Mouse (Mus musculus) MEL (cell line): ENCODE data around the gene Ggcx. TPM values are rescaled to one million over a fixed set of nuclear protein-coding genes. Genes with fewer than 3 reads are reported as not detected.

ENCODE experiments used
- DNase-seq: peaks from one replicate; pipeline ENCODE4 v3.0.0; 2011; ENCODE audit warnings: low read depth, low spot score
- H3K27ac ChIP-seq: 2 replicates; pipeline ENCODE4 v1.5.1; 2012; ENCODE audit warnings: low read depth, mild to moderate bottlenecking, control low read depth, low read length, moderate library complexity; ENCODE audit not compliant: control insufficient read depth
- H3K27me3 ChIP-seq, 2 experiments: fragments of 150-350 bp in 1 of 2; sonication (generic) in 1 of 2; 2 replicates each; pipeline ENCODE4 v1.6.1; 2012; ENCODE audit warnings: low read length in 2 of 2, mild to moderate bottlenecking in 2 of 2, improper control_type of control experiment in 1 of 2, moderate library complexity in 1 of 2; ENCODE audit not compliant: insufficient read depth in 2 of 2, control insufficient read depth in 1 of 2
- H3K36me3 ChIP-seq, 2 experiments: 2 replicates each; pipeline ENCODE4 v1.6.1; 2012 to 2014; ENCODE audit warnings: low read length in 2 of 2, improper control_type of control experiment in 1 of 2, inconsistent platforms in 1 of 2, mild to moderate bottlenecking in 1 of 2; ENCODE audit not compliant: insufficient read depth in 2 of 2, control insufficient read depth in 1 of 2
- H3K4me1 ChIP-seq, 2 experiments: fragments of 150-350 bp in 1 of 2; sonication (generic) in 1 of 2; 2 replicates each; pipeline ENCODE4 v1.6.1; 2012; ENCODE audit warnings: low read length in 2 of 2, improper control_type of control experiment in 1 of 2, mild to moderate bottlenecking in 1 of 2; ENCODE audit not compliant: insufficient read depth in 2 of 2, control insufficient read depth in 1 of 2
- H3K4me3 ChIP-seq, 2 experiments: fragments of 150-350 bp in 1 of 2; sonication (generic) in 1 of 2; 2 replicates each; pipeline ENCODE4 v1.5.1; 2012; ENCODE audit warnings: low read depth in 2 of 2, low read length in 2 of 2, mild to moderate bottlenecking in 2 of 2, moderate library complexity in 2 of 2, control low read depth in 1 of 2, improper control_type of control experiment in 1 of 2; ENCODE audit not compliant: control insufficient read depth in 1 of 2, insufficient read depth in 1 of 2
- H3K79me2 ChIP-seq: 2 replicates; pipeline ENCODE4 v1.6.1; 2012; ENCODE audit warnings: mild to moderate bottlenecking, low read length, moderate library complexity; ENCODE audit not compliant: control insufficient read depth, poor library complexity, insufficient read depth
- H3K9ac ChIP-seq: 2 replicates; pipeline ENCODE4 v1.6.1; 2012; ENCODE audit warnings: low read depth, mild to moderate bottlenecking, control low read depth, low read length, moderate library complexity; ENCODE audit not compliant: control insufficient read depth, poor library complexity, severe bottlenecking
- H3K9me3 ChIP-seq: fragments of 150-350 bp; sonication (generic); replicated peaks from 2 replicates; pipeline ENCODE4 v1.6.1; 2012; ENCODE audit warnings: mild to moderate bottlenecking, low read length, improper control_type of control experiment, moderate library complexity; ENCODE audit not compliant: insufficient read depth
- CHD2 ChIP-seq: IDR thresholded peaks from 2 replicates; pipeline ENCODE4 v1.6.1; 2011; ENCODE audit warnings: low read length, improper control_type of control experiment
- EP300 ChIP-seq, 2 experiments: IDR thresholded peaks; 2 replicates each; pipeline ENCODE4 v1.6.1; 2011; ENCODE audit warnings: improper control_type of control experiment in 2 of 2, low read length in 2 of 2, low read depth in 1 of 2, mild to moderate bottlenecking in 1 of 2
- GABPA ChIP-seq: IDR thresholded peaks from 2 replicates; pipeline ENCODE4 v1.6.1; 2012; ENCODE audit warnings: low read depth, mild to moderate bottlenecking, inconsistent platforms, low read length, improper control_type of control experiment, moderate library complexity
- GATA1 ChIP-seq: IDR thresholded peaks from 2 replicates; pipeline ENCODE4 v1.6.1; 2011; ENCODE audit warnings: low read depth, low read length, improper control_type of control experiment
- HCFC1 ChIP-seq: IDR thresholded peaks from 2 replicates; pipeline ENCODE4 v1.6.1; 2012; ENCODE audit warnings: low read depth, mild to moderate bottlenecking, inconsistent platforms, low read length, improper control_type of control experiment, moderate library complexity
- JUND ChIP-seq: IDR thresholded peaks from 2 replicates; pipeline ENCODE4 v1.6.1; 2011; ENCODE audit warnings: low read depth, mild to moderate bottlenecking, improper control_type of control experiment, low read length
- MAFK ChIP-seq: IDR thresholded peaks from 2 replicates; pipeline ENCODE4 v1.6.1; 2011; ENCODE audit warnings: low read depth, mild to moderate bottlenecking, low read length, improper control_type of control experiment, borderline replicate concordance
- MAX ChIP-seq: IDR thresholded peaks from 2 replicates; pipeline ENCODE4 v1.6.1; 2011; ENCODE audit warnings: low read length, improper control_type of control experiment
- MYC ChIP-seq: IDR thresholded peaks from 2 replicates; pipeline ENCODE4 v1.6.1; 2011; ENCODE audit warnings: low read depth, mild to moderate bottlenecking, low read length, improper control_type of control experiment, moderate library complexity
- NRF1 ChIP-seq: IDR thresholded peaks from 2 replicates; pipeline ENCODE4 v1.6.1; 2014; ENCODE audit warnings: low read depth, mild to moderate bottlenecking, inconsistent platforms, low read length, improper control_type of control experiment, moderate library complexity; ENCODE audit not compliant: poor library complexity, insufficient read depth, severe bottlenecking
- POLR2AphosphoS2 ChIP-seq: IDR thresholded peaks from 2 replicates; pipeline ENCODE4 v1.6.1; 2011; ENCODE audit warnings: low read length, improper control_type of control experiment
- SMC3 ChIP-seq: IDR thresholded peaks from 2 replicates; pipeline ENCODE4 v1.6.1; 2011; ENCODE audit warnings: low read depth, low read length, improper control_type of control experiment
- TAL1 ChIP-seq: IDR thresholded peaks from 2 replicates; pipeline ENCODE4 v1.6.1; 2012; ENCODE audit warnings: mild to moderate bottlenecking, inconsistent platforms, low read length, moderate library complexity, mixed read lengths
- TBP ChIP-seq: IDR thresholded peaks from 2 replicates; pipeline ENCODE4 v1.8.0; 2011; ENCODE audit warnings: low read depth, low read length, improper control_type of control experiment
- USF1 ChIP-seq: IDR thresholded peaks from 2 replicates; pipeline ENCODE4 v1.6.1; 2014; ENCODE audit warnings: low read depth, mild to moderate bottlenecking, inconsistent platforms, low read length, improper control_type of control experiment, moderate library complexity
- USF2 ChIP-seq, 2 experiments: IDR thresholded peaks; 2 replicates each; pipeline ENCODE4 v1.6.1; 2011 to 2012; ENCODE audit warnings: improper control_type of control experiment in 2 of 2, low read length in 2 of 2, borderline replicate concordance in 1 of 2, inconsistent platforms in 1 of 2, low read depth in 1 of 2, mild to moderate bottlenecking in 1 of 2; ENCODE audit not compliant: insufficient read depth in 1 of 2
- ZC3H11A ChIP-seq: IDR thresholded peaks from 2 replicates; pipeline ENCODE4 v1.6.1; 2012; ENCODE audit warnings: low read depth, mild to moderate bottlenecking, inconsistent platforms, low read length, improper control_type of control experiment
- ZMIZ1 ChIP-seq: IDR thresholded peaks from 2 replicates; pipeline ENCODE4 v1.6.1; 2012; ENCODE audit warnings: low read depth, mild to moderate bottlenecking, inconsistent platforms, low read length, improper control_type of control experiment, moderate library complexity
- polyA plus RNA-seq, 2 experiments: library from polyadenylated mRNA; stranded (reverse) in 1 of 2; unstranded in 1 of 2; fragments of >175 nt in 1 of 2; fragments of >200 nt in 1 of 2; gene quantifications; 2 replicates each; pipeline versions ENCODE4 v1.2.1 to v1.2.4; 2012; ENCODE audit warnings: low replicate concordance in 2 of 2, low read depth in 1 of 2; ENCODE audit not compliant: insufficient read length in 2 of 2, insufficient read depth in 1 of 2, missing spikeins in 1 of 2
- total RNA-seq: library from RNA; depleted of rRNA; stranded (reverse); fragments of 300-350 nt; gene quantifications from 2 replicates; pipeline ENCODE4 v1.2.3, GENCODE M21; 2012

The Ggcx gene
- total and polyA plus RNA-seq, 3 experiments: 5.2 to 5.4 TPM; not detected in 1

GRCm38 (mm10) chr6:72473264-72474041 lies 59.3 kb downstream of the Ggcx start:
- Histone ChIP-seq H3K4me1 (peaks cover 3 to 5% of the 10 kb centered on the region in 2 experiments), H3K4me3 (no peak overlapping the region), H3K9ac (no peak overlapping the region), H3K79me2 (no peaks in the 10 kb centered on the region), H3K9me3 (no peaks in the 10 kb centered on the region), H3K27me3 (no peaks in the 10 kb centered on the region), H3K27ac (no peak overlapping the region), H3K36me3 (peaks cover 0 to 3% of the 10 kb centered on the region in 2 experiments; a peak in 2 of 4 replicates)
- no peak for TF ChIP-seq SMC3
- no peak for TF ChIP-seq JUND
- no peak for TF ChIP-seq MYC
- TF ChIP-seq USF2 (IDR thresholded peaks at IDR 0.05; ENCODE audit: borderline replicate concordance in 1 of 2, insufficient read depth in 1 of 2, low read depth in 1 of 2, low read length in 2 of 2): no peak
- no peak for TF ChIP-seq USF1
- TF ChIP-seq MAX: no peak
- no peak for TF ChIP-seq MAFK
- no peak for TF ChIP-seq NRF1
- no peak for TF ChIP-seq CHD2
- TF ChIP-seq TBP: no peak
- no peak for TF ChIP-seq ZMIZ1
- TF ChIP-seq EP300 (IDR thresholded peaks at IDR 0.05; ENCODE audit: low read depth in 1 of 2, low read length in 2 of 2): no peak
- TF ChIP-seq HCFC1: no peak
- TF ChIP-seq POLR2AphosphoS2: no peak
- no peak for DNase-seq

GRCm38 (mm10) chr6:72475221-72475985 lies 61.3 kb downstream of the Ggcx start:
- Histone ChIP-seq H3K79me2 (no peaks in the 10 kb centered on the region), H3K27ac (no peak overlapping the region), H3K4me1 (peaks cover 16 to 22% of the 10 kb centered on the region in 2 experiments), H3K27me3 (no peaks in the 10 kb centered on the region), H3K9ac (no peak overlapping the region), H3K4me3 (no peak overlapping the region), H3K36me3 (peaks cover 0 to 17% of the 10 kb centered on the region in 2 experiments; a peak in 2 of 4 replicates), H3K9me3 (no peaks in the 10 kb centered on the region)
- DNase-seq: no peak
- no peak for TF ChIP-seq ZMIZ1
- TF ChIP-seq GABPA: no peak
- TF ChIP-seq GATA1: no peak
- TF ChIP-seq EP300 (IDR thresholded peaks at IDR 0.05; ENCODE audit: low read depth in 1 of 2, low read length in 2 of 2): no peak
- no peak for TF ChIP-seq ZC3H11A
- TF ChIP-seq TAL1: no peak
